Mouse (Mus musculus) testis, adult 2 months (tissue): ENCODE measurements around the gene Klhl10.

Source experiments
- CTCF ChIP-seq: fragments of 200-500 bp; IDR thresholded peaks from 2 replicates; pipeline ENCODE4 v1.5.1; 2012; ENCODE audit warnings: low read depth, mild to moderate bottlenecking, inconsistent platforms, low read length, moderate library complexity; ENCODE audit not compliant: control insufficient read depth, insufficient read depth, insufficient replicate concordance
- POLR2A ChIP-seq: fragments of 200-500 bp; IDR thresholded peaks from 2 replicates; pipeline ENCODE4 v1.6.1; 2012; ENCODE audit warnings: low read depth, mild to moderate bottlenecking, inconsistent platforms, low read length, moderate library complexity; ENCODE audit not compliant: control insufficient read depth

DNA sequence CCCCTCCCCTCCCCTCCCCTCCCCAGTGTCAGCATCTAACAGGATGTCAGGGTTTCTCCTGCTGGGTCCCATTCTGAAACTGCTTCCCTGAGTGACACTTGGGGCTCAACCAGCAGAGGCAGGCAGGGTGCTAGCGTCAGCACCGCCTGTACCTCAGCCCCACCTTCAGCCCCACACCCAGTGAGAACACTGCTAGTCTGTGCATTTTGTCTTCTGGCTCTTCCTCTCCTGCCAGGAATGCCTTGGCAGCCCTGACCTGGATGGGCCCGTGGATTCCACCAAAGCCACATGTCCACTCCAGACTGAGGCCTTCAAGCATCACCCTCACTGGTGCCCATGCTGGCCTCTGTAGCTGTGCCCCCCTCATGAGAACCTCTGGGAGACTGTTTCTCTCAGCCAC lies 32.0 kb upstream of the Klhl10 start:
- TF ChIP-seq POLR2A: no peak
- no peak for TF ChIP-seq CTCF
